Mouse (Mus musculus): ENCODE data around the gene Ccnc. TPM values are rescaled to one million over a fixed set of nuclear protein-coding genes. Genes with fewer than 3 reads are reported as not detected.

Gene Ccnc
- polyA plus RNA-seq, 1 experiment from 2014 or later = 32.3 TPM

- no peak for DNase-seq (ENCODE audit: low spot score)
- Histone ChIP-seq H3K36me3 (ENCODE audit: insufficient read depth, low read length) (peaks cover 18% of the 10 kb centered on the region), H3K4me1 (ENCODE audit: insufficient read depth, low read depth, low read length) (no peaks in the 10 kb centered on the region), H3K27ac (ENCODE audit: low read length) (no peak overlapping the region), H3K4me3 (ENCODE audit: low read depth, low read length) (no peak overlapping the region), H3K9ac (replicated peaks; ENCODE audit: low read depth) (no peak overlapping the region), H3K9me3 (ENCODE audit: low read length) (no peaks in the 10 kb centered on the region), H3K4me2 (replicated peaks; ENCODE audit: low read depth, low read length) (no peak overlapping the region), H3K27me3 (replicated peaks; ENCODE audit: insufficient read depth, low read length) (no peaks in the 10 kb centered on the region)
- 84% methylated on average over 4 of the region's 4 CpGs for WGBS
- no peak for ATAC-seq
- TF ChIP-seq CTCF (IDR thresholded peaks at IDR 0.05) (no peak), EP300 (IDR thresholded peaks at IDR 0.05) (no peak)
Measured at GRCm38 (mm10) chr4:21789836-21790235, 62.3 kb downstream of the Ccnc start.

- Histone ChIP-seq H3K27ac (ENCODE audit: low read length) (no peak overlapping the region), H3K4me3 (ENCODE audit: low read depth, low read length) (no peak overlapping the region), H3K9me3 (ENCODE audit: low read length) (no peaks in the 10 kb centered on the region), H3K4me1 (ENCODE audit: insufficient read depth, low read depth, low read length) (no peaks in the 10 kb centered on the region), H3K36me3 (ENCODE audit: insufficient read depth, low read length) (peaks cover 4% of the 10 kb centered on the region; the same call in 1 of the 2 replicates), H3K4me2 (replicated peaks; ENCODE audit: low read depth, low read length) (no peak overlapping the region), H3K9ac (replicated peaks; ENCODE audit: low read depth) (no peak overlapping the region), H3K27me3 (replicated peaks; ENCODE audit: insufficient read depth, low read length) (no peaks in the 10 kb centered on the region)
- TF ChIP-seq CTCF (IDR thresholded peaks at IDR 0.05) = no peak
- TF ChIP-seq EP300 (IDR thresholded peaks at IDR 0.05) = no peak
- DNase-seq (ENCODE audit: low spot score) (no peak), ATAC-seq (no peak)
- 39% methylated on average over 3 of the region's 3 CpGs for WGBS
Measured at GRCm38 (mm10) chr4:21793631-21794030, 66.1 kb downstream of the Ccnc start.

DNA sequence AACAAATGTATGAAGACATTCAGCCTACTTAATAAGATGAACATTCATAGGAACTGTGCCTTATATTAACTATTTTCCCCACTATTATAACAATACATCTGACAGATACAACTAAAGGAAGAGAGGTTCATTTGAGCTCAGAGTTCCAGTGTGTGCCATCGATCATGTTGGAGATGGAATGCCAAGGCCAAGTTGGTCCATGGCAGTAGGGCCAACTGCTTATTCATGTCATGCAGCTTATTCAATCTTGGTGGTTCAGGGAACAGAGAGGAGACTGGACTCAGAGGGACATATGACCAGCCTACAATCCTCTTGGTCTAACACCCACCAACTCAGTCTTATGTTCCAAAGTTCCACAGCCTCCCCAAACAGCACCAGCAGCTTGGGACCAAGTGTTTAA, 73.5 kb downstream of the Ccnc start:
- no peak for TF ChIP-seq CTCF (IDR thresholded peaks at IDR 0.05)
- TF ChIP-seq EP300 (IDR thresholded peaks at IDR 0.05) = no peak
- Histone ChIP-seq H3K9ac (replicated peaks; ENCODE audit: low read depth) (no peak overlapping the region), H3K4me3 (ENCODE audit: low read depth, low read length) (no peak overlapping the region), H3K36me3 (ENCODE audit: insufficient read depth, low read length) (peaks cover 12% of the 10 kb centered on the region; the same call in 1 of the 2 replicates), H3K27me3 (replicated peaks; ENCODE audit: insufficient read depth, low read length) (no peaks in the 10 kb centered on the region), H3K27ac (ENCODE audit: low read length) (no peak overlapping the region), H3K4me1 (ENCODE audit: insufficient read depth, low read depth, low read length) (no peaks in the 10 kb centered on the region), H3K9me3 (ENCODE audit: low read length) (no peaks in the 10 kb centered on the region), H3K4me2 (replicated peaks; ENCODE audit: low read depth, low read length) (no peak overlapping the region)
- ATAC-seq = no peak
- DNase-seq (ENCODE audit: low spot score) = no peak
- WGBS = 100% methylated on average over 1 of the region's 1 CpGs

GRCm38 (mm10) chr4:21801620-21802019, 74.1 kb downstream of the Ccnc start:
- 91% methylated on average over 2 of the region's 2 CpGs for WGBS
- Histone ChIP-seq H3K27ac (ENCODE audit: low read length) (no peak overlapping the region), H3K27me3 (replicated peaks; ENCODE audit: insufficient read depth, low read length) (no peaks in the 10 kb centered on the region), H3K9ac (replicated peaks; ENCODE audit: low read depth) (no peak overlapping the region), H3K9me3 (ENCODE audit: low read length) (no peaks in the 10 kb centered on the region), H3K4me3 (ENCODE audit: low read depth, low read length) (no peak overlapping the region), H3K4me1 (ENCODE audit: insufficient read depth, low read depth, low read length) (no peaks in the 10 kb centered on the region), H3K36me3 (ENCODE audit: insufficient read depth, low read length) (peaks cover 12% of the 10 kb centered on the region; the same call in 1 of the 2 replicates), H3K4me2 (replicated peaks; ENCODE audit: low read depth, low read length) (no peak overlapping the region)
- no peak for DNase-seq (ENCODE audit: low spot score)
- no peak for ATAC-seq
- TF ChIP-seq EP300 (IDR thresholded peaks at IDR 0.05) = no peak
- TF ChIP-seq CTCF (IDR thresholded peaks at IDR 0.05) = no peak

- peaks cover 11% of the 10 kb centered on the region; the same call in 1 of the 2 replicates for H3K36me3 ChIP-seq (ENCODE audit: insufficient read depth, low read length)
- no peaks in the 10 kb centered on the region for H3K4me1 ChIP-seq (ENCODE audit: insufficient read depth, low read depth, low read length)
- 79% methylated on average over 5 of the region's 5 CpGs for WGBS
- no peaks in the 10 kb centered on the region for H3K9me3 ChIP-seq (ENCODE audit: low read length)
- H3K27ac ChIP-seq (ENCODE audit: low read length) = no peak overlapping the region
- no peak overlapping the region for H3K9ac ChIP-seq (replicated peaks; ENCODE audit: low read depth)
- TF ChIP-seq CTCF (IDR thresholded peaks at IDR 0.05) = no peak
- TF ChIP-seq EP300 (IDR thresholded peaks at IDR 0.05) = no peak
- no peak overlapping the region for H3K4me2 ChIP-seq (replicated peaks; ENCODE audit: low read depth, low read length)
- ATAC-seq = no peak
- H3K4me3 ChIP-seq (ENCODE audit: low read depth, low read length) = no peak overlapping the region
- DNase-seq (ENCODE audit: low spot score) = no peak
- no peaks in the 10 kb centered on the region for H3K27me3 ChIP-seq (replicated peaks; ENCODE audit: insufficient read depth, low read length)
Measured at GRCm38 (mm10) chr4:21807204-21807603, 79.7 kb downstream of the Ccnc start.

Other genes with a start within 250 kb of the Ccnc start
- not detected in 2 replicates for gene Prdm13, start 41.7 kb upstream of the Ccnc start, polyA plus RNA-seq (2015; fragmentation: Nextera tagmentation; extraction: Ambion mirVana)
- gene Usp45, start 39.5 kb downstream of the Ccnc start, polyA plus RNA-seq (2015; fragmentation: Nextera tagmentation; extraction: Ambion mirVana) = 3.1 and 5.3 TPM in 2 replicates
- 5.9 and 6.1 TPM in 2 replicates for gene Tstd3, start 39.5 kb downstream of the Ccnc start, polyA plus RNA-seq (2015; fragmentation: Nextera tagmentation; extraction: Ambion mirVana)
- gene Pnisr, start 119.9 kb downstream of the Ccnc start, polyA plus RNA-seq (2015; fragmentation: Nextera tagmentation; extraction: Ambion mirVana) = 70.8 and 95.2 TPM in 2 replicates
- 9.7 and 9.8 TPM in 2 replicates for gene Coq3, start 152.0 kb downstream of the Ccnc start, polyA plus RNA-seq (2015; fragmentation: Nextera tagmentation; extraction: Ambion mirVana)
- 0.47 and 0.49 TPM in 2 replicates for gene Faxc, start 203.6 kb downstream of the Ccnc start, polyA plus RNA-seq (2015; fragmentation: Nextera tagmentation; extraction: Ambion mirVana)